Mouse (Mus musculus) retina, adult 2 months (tissue): ENCODE data around the gene Enthd1.

Experiments used
- DNase-seq: peaks from one replicate; pipeline ENCODE4 v3.0.0-alpha.2; 2012; ENCODE audit warnings: low read depth, low spot score

The Enthd1 gene

GRCm38 (mm10) chr15:80574211-80575040 is 9.5 kb upstream of the Enthd1 start:
- no peak for DNase-seq

DNA sequence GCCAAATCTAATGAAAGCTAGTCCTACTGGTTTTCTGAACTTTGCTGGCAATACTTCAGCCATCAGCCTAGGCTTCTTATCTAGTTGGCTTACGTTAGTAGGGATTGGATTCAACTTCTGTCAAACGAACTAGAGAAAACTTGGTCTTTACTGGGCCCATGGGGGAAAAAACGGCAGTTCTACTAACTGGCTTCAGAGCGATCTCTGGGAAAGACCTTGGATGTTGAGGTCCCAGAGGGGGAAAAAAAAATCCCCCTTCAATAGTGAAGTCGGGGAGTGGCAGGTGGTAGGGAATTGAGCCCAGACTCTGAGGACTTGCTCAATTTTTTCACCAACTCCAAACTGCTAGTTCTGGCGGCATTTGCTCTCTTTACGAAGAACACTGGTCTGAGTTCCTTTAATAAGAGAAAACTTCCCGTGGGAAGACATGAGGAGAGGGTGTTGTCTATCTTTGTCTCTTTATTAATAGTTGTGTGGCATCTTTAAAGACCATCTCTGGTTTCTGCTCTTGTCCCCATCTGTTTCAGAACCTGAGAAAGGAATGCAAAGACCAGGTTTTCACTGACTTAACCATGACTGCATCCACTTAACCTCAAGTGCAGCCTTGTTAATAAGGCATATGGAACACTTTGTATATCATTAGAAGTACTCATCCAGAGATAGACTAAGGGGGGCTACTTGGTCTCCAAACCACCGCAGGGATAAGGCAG is 8.0 kb upstream of the Enthd1 start:
- DNase-seq: no peak

GRCm38 (mm10) chr15:80572291-80572690 is 7.3 kb upstream of the Enthd1 start, which contains the start of gene Grap2:
TSS of gene Grap2 (plus strand) at chr15:80572594.
- DNase-seq: no peak

DNA sequence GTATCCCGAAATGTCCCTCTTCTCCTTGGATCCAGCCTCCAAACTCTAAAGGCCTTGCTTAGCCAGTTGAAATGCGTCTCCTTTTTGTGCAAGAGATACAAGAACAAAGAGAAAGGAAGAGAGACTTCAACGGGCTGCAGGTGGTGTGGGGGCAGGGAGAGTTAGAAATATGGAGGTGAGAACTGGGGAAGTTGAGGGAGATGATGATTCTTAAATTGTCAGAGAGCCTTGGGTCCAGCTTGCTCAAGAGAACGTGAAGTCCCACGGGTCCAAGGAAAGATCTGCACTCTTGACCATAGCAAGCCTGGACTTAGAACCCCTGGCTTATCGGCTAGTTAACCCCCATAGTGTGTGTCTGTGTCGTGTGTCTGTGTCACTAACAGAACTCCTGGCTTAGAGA is 6.7 kb upstream of the Enthd1 start:
- DNase-seq: no peak

GRCm38 (mm10) chr15:80570226-80570625 is 5.3 kb upstream of the Enthd1 start:
- no peak for DNase-seq

GRCm38 (mm10) chr15:80569205-80569604 is 4.2 kb upstream of the Enthd1 start:
- DNase-seq: no peak

GRCm38 (mm10) chr15:80567731-80568130 is 2.8 kb upstream of the Enthd1 start:
- no peak for DNase-seq

- DNase-seq: no peak
Observed at GRCm38 (mm10) chr15:80567139-80567538, 2.2 kb upstream of the Enthd1 start.

- DNase-seq: no peak
Observed at GRCm38 (mm10) chr15:80566696-80567095, 1.7 kb upstream of the Enthd1 start.

GRCm38 (mm10) chr15:80563634-80564208 is 1.2 kb downstream of the Enthd1 start:
- no peak for DNase-seq

DNA sequence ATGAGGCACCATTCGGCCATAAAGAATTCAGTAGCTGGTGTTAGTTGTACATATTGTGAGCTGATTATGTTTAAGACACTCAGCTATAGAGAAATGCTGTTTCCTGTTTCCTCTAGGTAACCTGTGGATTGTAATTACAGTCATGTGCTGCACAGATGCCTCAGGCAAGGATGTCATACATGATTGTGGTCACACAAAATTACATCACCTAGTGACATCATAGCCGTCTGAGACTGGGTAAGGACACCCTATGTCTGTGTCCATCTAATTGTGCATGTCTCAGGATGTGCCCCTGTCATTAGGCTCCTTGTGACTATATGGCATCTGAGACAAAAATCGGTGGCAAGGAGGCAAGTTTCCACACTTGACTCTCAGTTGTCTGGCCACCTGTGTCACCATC is 2.5 kb downstream of the Enthd1 start:
- no peak for DNase-seq

DNA sequence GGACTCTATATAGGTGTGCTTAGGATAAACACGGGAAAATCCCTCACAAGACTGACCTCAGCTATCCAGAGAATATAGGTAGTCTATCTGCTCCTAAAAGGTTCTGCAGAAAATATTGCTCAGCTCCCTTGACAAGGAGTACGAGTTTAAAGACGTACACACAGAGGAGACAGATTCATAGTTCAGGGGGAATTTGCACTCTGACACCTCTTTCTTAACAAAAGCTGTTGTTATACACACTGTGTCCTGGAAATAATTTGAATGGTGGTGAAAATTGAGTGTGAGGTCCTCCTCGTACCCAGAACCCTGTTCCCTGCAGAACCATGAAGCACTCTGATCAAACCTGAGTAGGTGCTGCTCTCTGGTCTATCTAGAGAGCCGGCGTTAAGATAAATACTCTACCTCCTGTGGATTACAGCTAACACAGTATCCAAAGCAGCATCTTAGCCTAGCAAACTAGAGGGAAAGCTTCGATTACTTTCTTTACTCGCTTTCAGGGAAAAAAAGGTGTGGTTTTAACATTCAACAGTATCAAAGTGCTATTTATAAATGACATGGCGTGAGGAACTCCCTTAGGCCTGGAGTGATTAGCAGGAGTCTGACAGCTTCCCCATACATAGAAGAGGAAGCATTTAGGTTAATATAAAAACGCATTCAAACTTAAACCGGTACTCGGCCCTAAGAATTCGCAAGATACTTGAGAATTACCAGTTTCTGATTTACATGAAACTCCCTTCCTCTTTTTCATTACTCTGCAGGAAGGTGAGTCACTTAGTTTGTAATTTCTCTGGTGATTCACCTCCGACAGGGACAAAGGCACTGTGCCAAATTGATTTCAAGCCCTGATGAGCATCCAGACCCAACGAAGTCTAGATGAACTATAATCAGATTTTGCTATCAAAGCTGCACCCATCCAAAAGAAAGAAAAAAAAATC is 4.0 kb downstream of the Enthd1 start:
- no peak for DNase-seq

DNA sequence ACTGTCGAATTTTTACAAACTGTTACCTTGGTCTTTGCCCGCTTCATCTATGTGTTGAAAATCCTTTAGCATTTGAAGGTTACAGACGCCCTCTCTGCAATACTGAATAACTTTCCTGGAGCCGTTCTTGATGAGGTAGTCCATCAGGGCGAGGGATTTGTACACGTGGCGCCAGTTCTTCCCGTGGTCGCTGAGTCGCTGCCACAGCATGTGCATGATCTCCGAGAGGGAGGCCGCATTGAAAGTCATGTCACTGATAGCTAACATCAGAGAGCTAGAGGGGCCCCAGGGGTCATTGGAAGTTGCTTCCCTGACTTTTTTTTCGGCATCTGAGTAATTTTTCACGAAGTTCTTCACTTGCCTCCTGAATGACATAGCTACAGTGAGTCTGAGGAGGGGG is 5.0 kb downstream of the Enthd1 start:
- DNase-seq: no peak

- DNase-seq: no peak
Observed at GRCm38 (mm10) chr15:80559534-80559933, 5.4 kb downstream of the Enthd1 start.

GRCm38 (mm10) chr15:80557745-80558144 is 7.2 kb downstream of the Enthd1 start:
- DNase-seq: no peak

- DNase-seq: no peak
Observed at GRCm38 (mm10) chr15:80556021-80556420, 8.9 kb downstream of the Enthd1 start.

GRCm38 (mm10) chr15:80554860-80555822 is 9.8 kb downstream of the Enthd1 start:
- no peak for DNase-seq

DNA sequence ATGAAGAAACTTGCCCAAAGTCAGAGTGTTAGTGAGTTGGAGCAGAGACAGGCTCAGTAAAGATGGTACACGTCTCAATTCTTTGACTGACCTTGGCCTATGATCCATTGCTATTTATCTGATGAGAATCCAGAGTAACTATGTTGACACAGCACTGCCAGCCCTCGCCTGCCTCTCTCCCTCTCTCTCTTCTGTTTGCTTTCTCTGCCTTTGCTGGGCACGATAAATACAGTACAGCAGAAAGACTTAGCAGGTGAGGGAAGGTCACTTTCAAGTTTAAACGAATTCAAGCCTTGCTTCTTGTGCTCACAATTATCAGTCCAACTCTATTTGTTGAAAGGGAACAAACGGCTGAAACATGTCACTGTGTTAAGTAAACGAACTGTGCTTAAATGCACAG is 19.5 kb downstream of the Enthd1 start:
- DNase-seq: no peak

GRCm38 (mm10) chr15:80544115-80544514 is 20.8 kb downstream of the Enthd1 start:
- DNase-seq: no peak

- no peak for DNase-seq
Observed at GRCm38 (mm10) chr15:80538671-80539340, 26.1 kb downstream of the Enthd1 start.
